Mouse (Mus musculus) intestine, embryonic 16.5 days (tissue): ENCODE measurements at regions not wholly inside any gene's neighbourhood (a gene's known extent, or its start where the extent isn't known, plus 50 kb on each side); places are given as distances from the start of the nearest gene placed in this dataset.

ENCODE experiments used
- ATAC-seq: fragments of 200-750 bp; cut with Nextera tagmentation; 2 replicates; pipeline ENCODE4 v1.8.0; 2017; ENCODE audit warnings: moderate TSS enrichment, moderate library complexity
- H3K27ac ChIP-seq: fragments of 300-500 bp; sonication (generic); 2 replicates; pipeline ENCODE4 v1.5.1; 2014; ENCODE audit warnings: mild to moderate bottlenecking, low read length
- H3K27me3 ChIP-seq: fragments of 300-500 bp; sonication (generic); replicated peaks from 2 replicates; pipeline ENCODE4 v1.6.1; 2014; ENCODE audit warnings: low read length, control low read depth, mixed read lengths; ENCODE audit not compliant: control insufficient read depth, insufficient read depth
- H3K36me3 ChIP-seq: fragments of 300-500 bp; sonication (generic); 2 replicates; pipeline ENCODE4 v1.6.1; 2014; ENCODE audit warnings: low read length, control low read depth; ENCODE audit not compliant: control insufficient read depth, insufficient read depth
- H3K4me1 ChIP-seq: fragments of 300-500 bp; sonication (generic); 2 replicates; pipeline ENCODE4 v1.6.1; 2014; ENCODE audit warnings: low read length, control low read depth, mixed read lengths; ENCODE audit not compliant: control insufficient read depth, insufficient read depth
- H3K4me2 ChIP-seq: fragments of 300-500 bp; sonication (generic); 2 replicates; pipeline ENCODE4 v1.6.1; 2014; ENCODE audit warnings: low read depth, low read length, control low read depth
- H3K4me3 ChIP-seq: fragments of 300-500 bp; sonication (generic); 2 replicates; pipeline ENCODE4 v1.5.1; 2014; ENCODE audit warnings: mild to moderate bottlenecking, low read length
- H3K9ac ChIP-seq: fragments of 300-500 bp; sonication (generic); 2 replicates; pipeline ENCODE4 v1.6.1; 2014; ENCODE audit warnings: low read depth, low read length
- H3K9me3 ChIP-seq: fragments of 300-500 bp; sonication (generic); 2 replicates; pipeline ENCODE4 v1.6.1; 2016; ENCODE audit warnings: low read length, control low read depth; ENCODE audit not compliant: control insufficient read depth
- WGBS: fragments of 180-500 bp; shearing (Covaris S2); extraction: QIAGEN DNeasy Blood & Tissue Kit; methylation state at CpG from one replicate; pipeline ENCODE4 v1.1.7; 2014; 5-methylcytosine and 5-hydroxymethylcytosine counted together

DNA sequence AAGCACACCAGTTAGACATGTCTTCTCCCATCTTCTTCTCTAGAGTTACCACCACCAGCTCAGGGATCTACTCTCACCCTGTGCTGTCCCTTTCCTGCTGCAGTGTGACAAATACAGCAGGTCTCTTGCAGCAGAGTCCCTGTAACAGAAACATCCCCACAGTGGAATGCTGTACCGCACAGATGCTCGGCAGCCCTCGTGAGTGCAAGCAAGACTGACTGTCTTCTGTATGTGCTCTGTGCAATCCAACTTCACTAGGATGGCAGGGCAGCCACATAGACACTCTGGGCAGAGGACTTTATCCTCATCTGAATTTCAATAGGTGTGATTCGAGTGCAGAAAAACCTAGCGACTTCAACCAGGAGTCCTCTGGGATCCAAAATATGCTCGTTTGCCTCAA is 84.1 kb upstream of the Cxcl12 start:
- WGBS: 55% methylated on average over 6 of the region's 6 CpGs
- Histone ChIP-seq H3K36me3 (no peaks in the 10 kb centered on the region), H3K4me1 (peaks cover 4% of the 10 kb centered on the region; the same call in 1 of the 2 replicates), H3K4me3 (no peak overlapping the region), H3K9me3 (no peaks in the 10 kb centered on the region), H3K27me3 (no peaks in the 10 kb centered on the region), H3K9ac (no peak overlapping the region), H3K27ac (peak overlapping the region; percentile 3; the same call in 1 of the 2 replicates), H3K4me2 (no peak overlapping the region)
- no peak for ATAC-seq

DNA sequence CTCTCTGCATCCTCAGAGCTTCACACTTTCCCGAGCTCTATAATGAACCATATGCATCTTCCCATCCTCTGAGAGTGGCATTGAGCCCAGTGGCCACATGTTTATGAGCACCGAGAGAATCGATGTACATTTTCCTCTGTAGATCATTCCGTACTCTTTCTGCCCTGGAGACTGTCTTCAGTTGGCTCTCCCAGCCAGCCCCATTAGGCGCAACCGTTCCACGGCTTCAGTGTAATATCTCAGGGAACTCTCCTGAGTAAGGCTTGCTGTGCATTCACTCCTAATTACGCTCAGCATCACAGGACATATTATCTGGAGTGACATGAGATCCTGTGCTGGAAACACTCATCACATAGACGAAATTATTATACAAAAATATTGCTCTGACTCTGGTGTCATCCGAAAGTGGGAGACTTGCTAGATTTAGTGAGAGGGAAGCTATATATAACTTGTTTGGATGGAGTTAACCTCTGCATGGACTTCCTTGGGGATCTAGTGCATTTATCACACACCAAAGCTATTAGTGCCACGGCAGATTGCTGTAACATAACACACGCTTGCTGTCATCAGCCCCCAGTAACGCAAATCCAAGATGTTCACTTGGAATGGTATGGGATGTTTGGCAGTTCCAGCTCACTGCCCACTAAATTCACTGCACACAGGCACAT is 83.4 kb upstream of the Cxcl12 start:
- no peak overlapping the region for H3K9ac ChIP-seq
- no peaks in the 10 kb centered on the region for H3K36me3 ChIP-seq
- ATAC-seq: peak; percentile 62
- 52% methylated on average over 13 of the region's 13 CpGs for WGBS
- H3K4me3 ChIP-seq: no peak overlapping the region
- no peaks in the 10 kb centered on the region for H3K9me3 ChIP-seq
- H3K27ac ChIP-seq: peak overlapping the region; percentile 23
- H3K4me1 ChIP-seq: peaks cover 4% of the 10 kb centered on the region; the same call in 1 of the 2 replicates
- H3K27me3 ChIP-seq: no peaks in the 10 kb centered on the region
- H3K4me2 ChIP-seq: no peak overlapping the region

- Histone ChIP-seq H3K9me3 (no peaks in the 10 kb centered on the region), H3K4me2 (no peak overlapping the region), H3K4me1 (no peaks in the 10 kb centered on the region), H3K4me3 (no peak overlapping the region), H3K9ac (no peak overlapping the region), H3K27me3 (no peaks in the 10 kb centered on the region), H3K27ac (no peak overlapping the region), H3K36me3 (no peaks in the 10 kb centered on the region)
- ATAC-seq: no peak
- WGBS: 92% methylated on average over 6 of the region's 6 CpGs
Observed at GRCm38 (mm10) chr6:117094742-117095141, 73.6 kb upstream of the Cxcl12 start.

GRCm38 (mm10) chr6:117099871-117100270 is 68.5 kb upstream of the Cxcl12 start:
- Histone ChIP-seq H3K27ac (no peak overlapping the region), H3K9ac (no peak overlapping the region), H3K27me3 (no peaks in the 10 kb centered on the region), H3K4me3 (no peak overlapping the region), H3K4me1 (0 out of 2 replicates have a peak, but pooled peaks cover 2% of the 10 kb centered on the region), H3K9me3 (no peaks in the 10 kb centered on the region), H3K36me3 (no peaks in the 10 kb centered on the region), H3K4me2 (no peak overlapping the region)
- no peak for ATAC-seq
- 54% methylated on average over 10 of the region's 10 CpGs for WGBS

DNA sequence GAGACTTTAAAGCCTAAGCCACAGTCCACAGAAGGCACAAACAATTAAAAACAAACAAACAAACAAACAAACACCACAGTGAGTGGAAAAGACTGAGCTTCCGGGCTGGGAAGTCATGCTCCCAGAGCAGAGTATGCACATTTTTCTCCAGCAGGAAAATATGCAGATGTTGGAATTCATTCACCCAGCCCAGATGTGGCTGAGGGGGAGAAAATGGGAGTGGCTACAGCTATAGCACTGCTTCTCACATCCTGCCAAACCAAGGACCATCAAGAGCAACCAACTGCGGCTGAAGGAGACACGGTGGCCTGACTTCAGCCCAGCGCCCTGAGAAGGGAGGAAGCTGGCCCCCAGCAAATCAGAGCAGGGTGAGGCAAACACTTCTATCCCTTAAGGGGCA is 65.6 kb upstream of the Cxcl12 start:
- no peaks in the 10 kb centered on the region for H3K36me3 ChIP-seq
- H3K4me3 ChIP-seq: no peak overlapping the region
- no peak for ATAC-seq
- H3K4me1 ChIP-seq: 0 out of 2 replicates have a peak, but pooled peaks cover 5% of the 10 kb centered on the region
- WGBS: 65% methylated on average over 4 of the region's 4 CpGs
- H3K9me3 ChIP-seq: no peaks in the 10 kb centered on the region
- no peak overlapping the region for H3K4me2 ChIP-seq
- no peaks in the 10 kb centered on the region for H3K27me3 ChIP-seq
- H3K9ac ChIP-seq: no peak overlapping the region
- H3K27ac ChIP-seq: 0 out of 2 replicates have a peak overlapping the region, but pooled peaks have one; percentile 1

DNA sequence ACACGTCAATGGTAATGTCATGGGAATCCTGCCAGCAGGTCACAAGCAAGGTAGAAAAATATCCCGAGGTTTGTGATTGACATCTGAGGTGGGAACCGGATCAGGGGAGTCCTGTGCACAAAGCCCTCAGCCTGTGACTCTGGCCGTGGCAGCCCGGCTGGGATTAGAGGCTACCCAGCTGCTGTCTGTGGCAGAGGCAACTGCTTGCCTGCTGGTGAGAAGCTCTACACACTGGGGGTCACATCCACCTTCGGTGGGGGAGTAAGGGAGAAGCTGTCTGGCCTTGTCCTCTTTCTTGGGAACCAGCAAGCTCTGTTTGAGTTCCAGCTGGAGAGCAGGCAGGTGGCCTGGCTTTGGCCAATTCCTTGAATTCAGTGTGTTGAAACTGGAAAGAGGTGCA is 64.3 kb upstream of the Cxcl12 start:
- Histone ChIP-seq H3K4me2 (no peak overlapping the region), H3K4me3 (no peak overlapping the region), H3K9ac (no peak overlapping the region), H3K9me3 (no peaks in the 10 kb centered on the region), H3K4me1 (0 out of 2 replicates have a peak, but pooled peaks cover 5% of the 10 kb centered on the region), H3K27ac (no peak overlapping the region), H3K36me3 (no peaks in the 10 kb centered on the region), H3K27me3 (no peaks in the 10 kb centered on the region)
- WGBS: 69% methylated on average over 6 of the region's 6 CpGs
- no peak for ATAC-seq

DNA sequence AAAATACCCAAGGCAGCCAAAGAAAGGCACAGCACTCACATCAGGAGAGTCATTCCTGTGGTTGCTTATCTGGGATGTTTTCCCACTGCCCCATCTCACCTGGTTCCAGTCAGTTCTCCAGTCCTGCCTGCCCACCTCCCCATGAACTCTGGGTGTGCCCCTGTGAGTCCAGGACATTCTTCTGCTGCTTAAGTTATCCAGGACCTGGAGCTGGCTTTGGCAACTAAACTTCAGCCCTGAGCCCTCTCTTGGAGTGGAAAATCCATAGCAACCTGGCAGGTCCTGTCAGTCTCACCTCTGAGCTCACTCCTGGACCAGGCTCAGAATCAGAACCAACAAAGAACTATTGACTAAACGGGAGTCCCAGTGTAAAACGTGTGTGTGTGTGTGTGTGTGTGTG is 63.9 kb upstream of the Cxcl12 start:
- no peaks in the 10 kb centered on the region for H3K36me3 ChIP-seq
- no peaks in the 10 kb centered on the region for H3K9me3 ChIP-seq
- H3K27me3 ChIP-seq: no peaks in the 10 kb centered on the region
- no peak for ATAC-seq
- no peak overlapping the region for H3K9ac ChIP-seq
- H3K27ac ChIP-seq: no peak overlapping the region
- WGBS: 62% methylated on average over 2 of the region's 2 CpGs
- H3K4me2 ChIP-seq: no peak overlapping the region
- 0 out of 2 replicates have a peak, but pooled peaks cover 5% of the 10 kb centered on the region for H3K4me1 ChIP-seq
- H3K4me3 ChIP-seq: no peak overlapping the region

DNA sequence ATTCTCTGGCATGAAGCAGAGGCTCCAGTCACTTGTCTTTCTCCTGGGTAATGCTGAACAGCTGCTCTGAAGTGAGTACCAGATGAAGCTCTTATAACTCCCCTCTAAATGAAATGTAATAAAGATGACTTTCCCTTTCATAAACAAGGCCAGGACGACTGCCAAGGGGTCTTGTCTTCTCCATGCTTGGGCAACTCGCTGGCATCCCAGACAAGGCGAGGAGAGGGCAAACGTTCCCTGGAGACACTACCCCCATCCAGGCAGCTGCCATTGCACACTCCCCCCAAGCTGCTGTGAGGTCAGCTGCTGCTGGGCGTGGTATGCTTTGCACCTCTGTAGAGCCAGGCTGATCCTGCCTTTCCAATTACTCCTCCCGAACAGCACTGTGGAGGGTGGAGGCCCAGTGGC is 63.1 kb upstream of the Cxcl12 start:
- no peak overlapping the region for H3K4me2 ChIP-seq
- no peak overlapping the region for H3K27ac ChIP-seq
- H3K4me3 ChIP-seq: no peak overlapping the region
- no peaks in the 10 kb centered on the region for H3K36me3 ChIP-seq
- H3K4me1 ChIP-seq: 0 out of 2 replicates have a peak, but pooled peaks cover 5% of the 10 kb centered on the region
- 35% methylated on average over 6 of the region's 6 CpGs for WGBS
- ATAC-seq: peak; percentile 44; the same call in 1 of the 2 replicates
- H3K27me3 ChIP-seq: no peaks in the 10 kb centered on the region
- H3K9me3 ChIP-seq: no peaks in the 10 kb centered on the region
- H3K9ac ChIP-seq: no peak overlapping the region

DNA sequence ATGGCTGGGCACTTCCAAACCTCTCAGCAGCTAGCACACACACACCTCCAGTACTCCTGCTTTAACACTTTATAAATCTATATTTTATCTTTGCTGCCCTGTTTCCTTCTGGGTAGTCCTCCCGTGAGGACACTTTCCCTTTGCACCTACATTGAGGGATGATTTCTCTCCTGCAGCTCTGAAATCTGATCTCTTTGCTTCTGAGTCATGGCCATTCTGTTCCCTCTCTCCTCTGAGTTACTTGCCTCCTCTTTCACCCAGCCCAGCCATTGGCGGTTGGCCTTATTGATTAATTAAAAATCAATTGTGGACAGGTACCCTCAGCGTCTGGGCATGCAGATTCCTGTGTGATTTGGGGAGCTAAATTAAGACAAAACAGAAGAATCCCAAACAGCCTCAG is 58.0 kb upstream of the Cxcl12 start:
- no peak for ATAC-seq
- H3K27me3 ChIP-seq: no peaks in the 10 kb centered on the region
- H3K4me1 ChIP-seq: 0 out of 2 replicates have a peak, but pooled peaks cover 2% of the 10 kb centered on the region
- no peak overlapping the region for H3K4me2 ChIP-seq
- WGBS: 53% methylated on average over 3 of the region's 3 CpGs
- H3K9me3 ChIP-seq: no peaks in the 10 kb centered on the region
- no peak overlapping the region for H3K9ac ChIP-seq
- H3K27ac ChIP-seq: no peak overlapping the region
- no peak overlapping the region for H3K4me3 ChIP-seq
- H3K36me3 ChIP-seq: no peaks in the 10 kb centered on the region

GRCm38 (mm10) chr6:117114859-117115258 is 53.5 kb upstream of the Cxcl12 start:
- H3K4me1 ChIP-seq: no peaks in the 10 kb centered on the region
- no peak overlapping the region for H3K4me2 ChIP-seq
- no peak overlapping the region for H3K4me3 ChIP-seq
- 63% methylated on average over 8 of the region's 8 CpGs for WGBS
- no peaks in the 10 kb centered on the region for H3K36me3 ChIP-seq
- no peak overlapping the region for H3K27ac ChIP-seq
- H3K9ac ChIP-seq: no peak overlapping the region
- no peak for ATAC-seq
- H3K27me3 ChIP-seq: no peaks in the 10 kb centered on the region
- H3K9me3 ChIP-seq: no peaks in the 10 kb centered on the region
